Mouse (Mus musculus) liver, embryonic 14.5 days (tissue): ENCODE results near the gene Pmis2. TPM values are rescaled to one million over a fixed set of nuclear protein-coding genes. Genes with fewer than 3 reads are reported as not detected.

ENCODE experiments used
- ATAC-seq: fragments of 200-750 bp; cut with Nextera tagmentation; 2 replicates; pipeline ENCODE4 v1.8.0; 2017; ENCODE audit warnings: moderate number of reproducible peaks, mild to moderate bottlenecking, moderate library complexity; ENCODE audit not compliant: insufficient read depth
- DNase-seq, 3 experiments: peaks; one replicate each; pipeline ENCODE4 v3.0.0-alpha.2; 2012 to 2013; ENCODE audit warnings: low read depth in 3 of 3, low spot score in 3 of 3
- H3K27ac ChIP-seq: fragments of 300-500 bp; sonication (generic); 2 replicates; pipeline ENCODE4 v1.5.1; 2014; ENCODE audit warnings: moderate library complexity, mild to moderate bottlenecking, control low read depth, inconsistent platforms
- H3K27me3 ChIP-seq: fragments of 300-500 bp; sonication (generic); 2 replicates; pipeline ENCODE4 v1.6.1; 2014; ENCODE audit warnings: mild to moderate bottlenecking, low read length, moderate library complexity; ENCODE audit not compliant: control insufficient read depth, insufficient read depth
- H3K36me3 ChIP-seq: fragments of 300-500 bp; sonication (generic); replicated peaks from 2 replicates; pipeline ENCODE4 v1.6.1; 2014; ENCODE audit warnings: low read depth; ENCODE audit not compliant: control insufficient read depth, insufficient read depth
- H3K4me1 ChIP-seq, 2 experiments: fragments of 200-500 bp in 1 of 2; fragments of 300-500 bp in 1 of 2; sonication (generic) in 1 of 2; replicated peaks; 2 replicates each; pipeline ENCODE4 v1.6.1; 2012 to 2014; ENCODE audit warnings: antibody characterized with exemption in 1 of 2, inconsistent platforms in 1 of 2, low read length in 1 of 2; ENCODE audit not compliant: control insufficient read depth in 2 of 2, insufficient read depth in 2 of 2
- H3K4me2 ChIP-seq: fragments of 300-500 bp; sonication (generic); 2 replicates; pipeline ENCODE4 v1.6.1; 2014; ENCODE audit warnings: low read depth, mild to moderate bottlenecking, control low read depth, moderate library complexity
- H3K4me3 ChIP-seq, 2 experiments: fragments of 200-500 bp in 1 of 2; fragments of 300-500 bp in 1 of 2; sonication (generic) in 1 of 2; 2 replicates each; pipeline ENCODE4 v1.5.1; 2012 to 2014; ENCODE audit warnings: low read depth in 2 of 2, low read length in 2 of 2, mild to moderate bottlenecking in 2 of 2, control low read depth in 1 of 2, inconsistent platforms in 1 of 2, moderate library complexity in 1 of 2; ENCODE audit not compliant: insufficient read depth in 1 of 2
- H3K9ac ChIP-seq: fragments of 300-500 bp; sonication (generic); replicated peaks from 2 replicates; pipeline ENCODE4 v1.6.1; 2014; ENCODE audit warnings: mild to moderate bottlenecking, control low read depth, moderate library complexity
- H3K9me3 ChIP-seq: fragments of 300-500 bp; sonication (generic); 2 replicates; pipeline ENCODE4 v1.6.1; 2016; ENCODE audit warnings: low read length, mixed read lengths; ENCODE audit not compliant: control insufficient read depth
- CTCF ChIP-seq: IDR thresholded peaks from 2 replicates; pipeline ENCODE4 v1.5.1; 2016; ENCODE audit warnings: antibody characterized with exemption, low read depth, control low read depth
- EP300 ChIP-seq: IDR thresholded peaks from 2 replicates; pipeline ENCODE4 v1.6.1; 2016; ENCODE audit warnings: antibody characterized with exemption, low read depth
- WGBS: fragments of 180-500 bp; shearing (Covaris S2); extraction: QIAGEN DNeasy Blood & Tissue Kit; methylation state at CpG from one replicate; pipeline ENCODE4 v1.1.7; 2014; ENCODE audit not compliant: insufficient replicate concordance; 5-methylcytosine and 5-hydroxymethylcytosine counted together
- polyA plus RNA-seq, 2 experiments: library from polyadenylated mRNA; depleted of rRNA in 1 of 2; stranded (reverse) in 1 of 2; unstranded in 1 of 2; fragments of >200 nt; fragmentation: Nextera tagmentation in 1 of 2; extraction: Ambion mirVana in 1 of 2; gene quantifications; 2 replicates each; pipeline versions ENCODE4 v1.2.1 to v1.2.3; 2012 to 2014

Gene Pmis2
- polyA plus RNA-seq, 2 experiments = not detected

DNA sequence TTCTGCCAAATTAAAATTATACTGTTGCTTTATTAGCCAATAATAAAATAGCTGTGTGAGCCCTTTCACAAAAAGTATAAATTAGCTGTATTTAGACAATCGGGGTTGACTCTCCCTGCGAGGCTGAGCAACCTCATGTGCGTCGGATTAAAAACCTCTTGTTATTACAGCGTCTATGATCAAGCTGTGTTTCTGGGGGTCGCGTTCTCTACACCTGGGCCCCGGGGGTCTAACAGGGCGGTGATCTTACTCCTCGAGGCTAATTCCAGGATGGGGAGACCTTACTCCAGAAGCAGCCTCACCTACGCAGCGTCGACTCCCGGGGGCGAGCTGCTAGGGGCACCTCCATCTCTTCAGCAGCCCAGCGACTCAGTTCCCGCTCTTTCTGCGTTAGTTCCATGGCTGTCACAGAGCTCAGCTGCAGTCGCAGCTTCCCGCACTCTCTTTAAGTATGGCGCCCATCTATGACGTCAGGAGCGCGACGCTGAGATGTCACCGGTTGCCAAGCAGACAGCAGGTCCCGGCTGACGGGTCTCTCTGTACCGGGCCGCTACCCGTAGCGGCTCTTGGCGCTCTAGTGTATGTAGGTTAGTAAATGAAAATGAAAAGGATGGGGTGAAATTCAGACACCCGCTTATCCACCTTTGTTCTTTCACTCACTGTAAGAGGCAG lies 6.7 kb downstream of the Pmis2 start, which contains the start of gene Haus5:
TSS of gene Haus5 (minus strand) at position 466 of the 672 bp plus-strand sequence.
- peak within 1 kb of the TSS; percentile 84 for H3K9ac ChIP-seq
- H3K4me1 ChIP-seq = peaks cover 4 to 6% of the 10 kb centered on the region in 2 experiments; a peak in 2 of 4 replicates
- peaks cover 15% of the 10 kb centered on the region for H3K36me3 ChIP-seq
- H3K4me2 ChIP-seq = peak within 1 kb of the TSS; percentile 94
- no peaks in the 10 kb centered on the region for H3K9me3 ChIP-seq
- no peaks in the 10 kb centered on the region for H3K27me3 ChIP-seq
- WGBS = under 1% methylated on average over 34 of the region's 34 CpGs
- ATAC-seq (peak; percentile 91), DNase-seq (peak; percentile 90 to 92 (median 91))
- TF ChIP-seq EP300 = no peak
- no peak for TF ChIP-seq CTCF
- peak within 1 kb of the TSS; percentile 73 to 92 for H3K4me3 ChIP-seq
- H3K27ac ChIP-seq = peak within 1 kb of the TSS; percentile 27

DNA sequence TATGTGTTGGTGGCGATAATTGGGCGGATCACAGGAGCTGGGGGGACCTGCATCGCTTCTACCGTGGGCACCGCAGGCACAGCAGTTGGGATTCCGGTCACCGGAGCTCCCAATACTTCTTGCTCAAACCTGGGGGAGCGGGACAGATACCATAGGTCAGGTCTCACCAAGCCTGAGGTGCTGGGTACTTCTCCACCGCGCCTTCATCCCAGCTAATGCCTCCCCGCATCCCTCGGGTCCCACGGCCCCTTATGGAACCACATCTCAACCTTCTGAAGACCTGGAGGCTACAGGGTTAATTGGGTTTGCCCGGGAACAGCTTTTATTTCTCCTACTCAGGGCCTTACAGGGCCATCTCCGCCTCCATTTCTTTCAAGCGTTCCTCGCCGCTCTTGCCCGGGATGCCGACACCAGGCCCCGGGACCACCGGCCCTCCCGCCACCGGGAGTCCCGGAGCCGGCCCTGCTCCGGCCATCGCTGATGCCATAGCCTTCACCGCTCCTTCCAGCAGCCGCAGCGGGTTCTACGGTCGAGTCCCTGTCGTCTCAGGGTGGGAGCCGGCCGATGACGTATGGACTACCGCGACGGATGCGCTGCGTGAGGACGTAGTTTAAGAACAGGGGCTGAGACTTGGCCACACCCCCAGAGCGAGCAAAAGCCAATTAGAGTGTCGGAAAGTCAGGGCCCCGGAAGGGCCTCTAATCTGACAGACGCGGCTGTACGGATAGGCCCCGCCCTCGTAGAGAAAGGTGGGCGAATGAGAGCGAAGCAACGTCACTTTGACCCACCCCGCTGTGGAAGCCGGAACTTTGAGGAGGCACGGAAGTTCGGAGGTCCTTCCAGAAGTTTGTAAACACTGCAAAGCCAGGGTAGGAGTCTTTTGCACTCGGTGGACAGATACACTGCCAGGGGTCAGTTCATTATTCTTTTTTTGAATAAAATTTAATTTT lies 21.5 kb downstream of the Pmis2 start, which contains the start of gene Rbm42:
TSS of gene Rbm42 (minus strand) at position 727 of the 950 bp plus-strand sequence.
- Histone ChIP-seq H3K36me3 (peaks cover 37% of the 10 kb centered on the region), H3K4me2 (peak within 1 kb of the TSS; percentile 73), H3K27ac (peak within 1 kb of the TSS; percentile 59), H3K4me3 (peak within 1 kb of the TSS; percentile 85 to 91), H3K4me1 (peaks cover 2 to 6% of the 10 kb centered on the region in 2 experiments; a peak in 3 of 4 replicates), H3K27me3 (no peaks in the 10 kb centered on the region), H3K9ac (peak within 1 kb of the TSS; percentile 93), H3K9me3 (no peaks in the 10 kb centered on the region)
- 1% methylated on average over 59 of the region's 59 CpGs for WGBS
- DNase-seq = peak; percentile 99 to 100 (median 99)
- TF ChIP-seq CTCF (no peak), EP300 (no peak)
- peak; percentile 99 for ATAC-seq

DNA sequence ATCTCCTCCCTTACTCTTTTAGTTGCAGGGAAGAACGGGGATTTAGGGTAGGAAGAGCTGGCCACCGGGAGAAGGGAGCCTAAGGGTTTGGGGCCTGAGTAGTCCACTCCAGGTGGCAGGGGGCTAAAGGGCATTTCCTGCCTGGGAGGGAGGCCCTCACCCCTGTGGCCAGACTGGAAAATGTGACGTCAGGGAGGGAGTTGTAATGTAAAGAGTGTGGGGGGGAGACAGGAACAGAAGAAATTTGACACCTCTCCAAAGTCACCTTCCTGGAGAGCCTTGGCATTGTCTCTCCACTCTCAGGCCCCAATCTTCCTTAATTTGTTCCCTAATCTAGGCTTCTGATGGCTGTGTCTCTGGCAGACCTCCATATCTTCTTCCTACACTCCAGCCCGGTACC lies 32.3 kb downstream of the Pmis2 start:
- Histone ChIP-seq H3K9me3 (no peaks in the 10 kb centered on the region), H3K27me3 (peaks cover 26% of the 10 kb centered on the region), H3K9ac (no peak overlapping the region), H3K27ac (no peak overlapping the region), H3K36me3 (peaks cover 18% of the 10 kb centered on the region), H3K4me3 (no peak overlapping the region), H3K4me1 (no peaks in the 10 kb centered on the region), H3K4me2 (no peak overlapping the region)
- no peak for ATAC-seq
- 20% methylated on average over 4 of the region's 4 CpGs for WGBS
- no peak for DNase-seq
- no peak for TF ChIP-seq EP300
- TF ChIP-seq CTCF = no peak

DNA sequence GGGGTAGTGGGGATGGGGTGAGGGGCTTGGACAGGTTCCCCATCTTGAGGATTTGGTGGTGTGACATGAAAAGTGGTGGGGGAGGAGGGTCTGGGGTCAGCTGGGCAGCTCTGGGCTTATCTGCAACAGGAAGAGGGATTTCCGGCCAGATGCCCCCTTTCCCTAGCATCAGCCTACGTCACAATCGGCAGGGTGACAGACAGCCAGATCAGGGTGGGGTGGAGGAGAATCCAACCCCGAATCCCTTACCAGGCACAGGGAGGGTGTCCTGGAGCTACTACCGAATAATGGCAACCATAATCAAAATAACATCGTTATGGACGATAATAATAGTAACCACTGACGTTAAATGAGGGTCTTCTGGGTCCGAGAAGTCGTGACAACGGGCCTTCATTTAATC lies 35.0 kb downstream of the Pmis2 start:
- Histone ChIP-seq H3K4me3 (no peak overlapping the region), H3K27me3 (peaks cover 50% of the 10 kb centered on the region), H3K36me3 (peaks cover under 1% of the 10 kb centered on the region; the same call in 1 of the 2 replicates), H3K27ac (no peak overlapping the region), H3K4me1 (no peaks in the 10 kb centered on the region), H3K9me3 (no peaks in the 10 kb centered on the region), H3K9ac (no peak overlapping the region), H3K4me2 (no peak overlapping the region)
- ATAC-seq = no peak
- no peak for DNase-seq
- TF ChIP-seq CTCF (no peak), EP300 (no peak)
- WGBS = 13% methylated on average over 11 of the region's 11 CpGs

DNA sequence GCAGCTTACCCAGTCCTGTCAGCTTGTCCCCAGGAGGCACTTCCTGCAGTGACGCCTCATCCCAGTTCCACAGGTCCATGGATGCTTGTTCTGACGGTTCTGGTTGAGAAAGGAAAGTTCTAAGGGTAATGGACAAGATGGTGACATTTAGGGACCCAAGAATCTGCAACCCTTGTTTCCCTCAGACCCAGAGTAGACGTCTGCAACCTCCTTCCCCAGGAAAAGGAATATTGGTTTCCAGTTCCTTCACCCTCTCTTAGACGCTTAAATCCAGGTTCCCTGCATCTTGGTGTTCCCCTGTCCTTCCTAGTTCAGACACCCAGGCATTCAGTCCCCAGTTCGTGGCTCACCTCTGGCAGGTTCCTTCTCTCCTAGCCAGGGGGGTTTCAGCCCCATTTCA lies 35.7 kb downstream of the Pmis2 start, which contains the start of gene Etv2:
TSS of gene Etv2 (minus strand) at position 101 of the 400 bp plus-strand sequence.
- DNase-seq (no peak), ATAC-seq (no peak)
- no peak within 1 kb of the TSS; the same call in 1 of the 2 replicates for H3K9ac ChIP-seq
- H3K27ac ChIP-seq = no peak within 1 kb of the TSS
- H3K9me3 ChIP-seq = no peaks in the 10 kb centered on the region
- peaks cover 51% of the 10 kb centered on the region for H3K27me3 ChIP-seq
- TF ChIP-seq CTCF (no peak), EP300 (no peak)
- WGBS = 3% methylated on average over 5 of the region's 5 CpGs
- H3K4me3 ChIP-seq = no peak within 1 kb of the TSS
- H3K4me1 ChIP-seq = no peaks in the 10 kb centered on the region
- H3K36me3 ChIP-seq = no peaks in the 10 kb centered on the region
- H3K4me2 ChIP-seq = peak within 1 kb of the TSS; percentile 2; the same call in 1 of the 2 replicates
